Mouse (Mus musculus): ENCODE data around the gene Snrpg. TPM values are rescaled to one million over a fixed set of nuclear protein-coding genes. Genes with fewer than 3 reads are reported as not detected.

Gene Snrpg
- total and polyA plus RNA-seq, 3 experiments: 761 to 1,339 (median 796) TPM

DNA sequence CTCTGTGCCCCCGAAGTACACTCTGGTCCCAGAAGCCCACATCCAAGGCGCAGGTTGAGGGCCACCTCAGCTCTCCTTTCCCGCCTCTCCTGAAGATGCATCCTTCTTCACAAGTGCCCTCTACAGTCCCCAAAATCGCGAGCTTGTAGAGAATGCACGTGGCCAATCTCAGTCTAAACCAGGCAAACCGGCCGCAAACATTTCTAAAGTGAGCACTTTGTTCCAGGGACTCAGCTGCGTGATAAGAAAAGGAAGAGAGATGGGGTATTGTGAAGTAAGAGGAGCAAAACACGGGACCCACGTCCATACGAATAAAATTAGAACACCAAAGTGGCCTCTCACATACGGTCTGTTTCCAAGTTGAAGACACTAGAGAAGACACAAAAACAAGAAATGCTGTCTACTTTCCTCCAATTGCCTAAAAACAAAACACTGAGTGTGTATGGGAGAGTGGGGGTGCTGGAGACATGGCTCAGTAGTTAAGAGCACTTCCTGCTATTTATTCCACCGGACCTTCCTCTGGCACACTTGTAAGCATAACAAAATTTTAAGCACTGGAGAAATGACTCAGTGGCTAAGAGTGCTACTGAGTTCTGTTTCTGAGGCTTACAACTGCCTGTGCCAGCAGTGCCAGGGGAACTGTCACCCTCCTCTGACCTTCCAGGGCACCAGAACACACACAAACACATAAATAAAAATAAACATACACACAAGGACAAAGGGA is 26.3 kb downstream of the Snrpg start:
- H3K9me3 ChIP-seq (replicated peaks; ENCODE audit: insufficient read depth, low read length): no peaks in the 10 kb centered on the region
- DNase-seq (ENCODE audit: low read depth, low spot score): no peak
- peak overlapping the region; percentile 81 to 94 for H3K4me3 ChIP-seq (ENCODE audit: control insufficient read depth in 1 of 2, insufficient read depth in 1 of 2, low read depth in 2 of 2, low read length in 2 of 2)
- peak overlapping the region; percentile 55 for H3K9ac ChIP-seq (ENCODE audit: control insufficient read depth, low read depth, low read length, poor library complexity, severe bottlenecking)
- H3K36me3 ChIP-seq (ENCODE audit: control insufficient read depth in 1 of 2, insufficient read depth in 2 of 2, low read length in 2 of 2): peaks cover 0 to 10% of the 10 kb centered on the region in 2 experiments; a peak in 2 of 4 replicates
- H3K79me2 ChIP-seq (ENCODE audit: control insufficient read depth, insufficient read depth, low read length, poor library complexity): peaks cover 9% of the 10 kb centered on the region
- H3K27ac ChIP-seq (ENCODE audit: control insufficient read depth, low read depth, low read length): peak overlapping the region; percentile 15
- no peaks in the 10 kb centered on the region for H3K27me3 ChIP-seq (ENCODE audit: control insufficient read depth in 1 of 2, insufficient read depth in 2 of 2, low read length in 2 of 2)
- H3K4me1 ChIP-seq (ENCODE audit: control insufficient read depth in 1 of 2, insufficient read depth in 2 of 2, low read length in 2 of 2): peaks cover 0 to 13% of the 10 kb centered on the region in 2 experiments; a peak in 2 of 4 replicates
- TF ChIP-seq SIN3A (IDR thresholded peaks at IDR 0.05; ENCODE audit: low read length) (peak; percentile 73), MAX (IDR thresholded peaks at IDR 0.05; ENCODE audit: low read length) (peak; percentile 44; the same call in 1 of the 2 replicates), RCOR1 (IDR thresholded peaks at IDR 0.05; ENCODE audit: low read depth, low read length) (no peak), USF1 (IDR thresholded peaks at IDR 0.05; ENCODE audit: low read depth, low read length) (peak; percentile 50; the same call in 1 of the 2 replicates), TBP (IDR thresholded peaks at IDR 0.05; ENCODE audit: low read depth, low read length) (0 out of 2 replicates have a peak, but pooled peaks have one; percentile 58), MAFK (IDR thresholded peaks at IDR 0.05; ENCODE audit: borderline replicate concordance, low read depth, low read length) (no peak), GATA1 (IDR thresholded peaks at IDR 0.05; ENCODE audit: low read depth, low read length) (peak; percentile 52; the same call in 1 of the 2 replicates), MYC (IDR thresholded peaks at IDR 0.05; ENCODE audit: low read depth, low read length) (peak; percentile 55; the same call in 1 of the 2 replicates), USF2 (IDR thresholded peaks at IDR 0.05; ENCODE audit: borderline replicate concordance in 1 of 2, insufficient read depth in 1 of 2, low read depth in 1 of 2, low read length in 2 of 2) (no peak), TCF12 (IDR thresholded peaks at IDR 0.05; ENCODE audit: low read depth, low read length) (no peak), MXI1 (IDR thresholded peaks at IDR 0.05; ENCODE audit: low read depth, low read length) (peak; percentile 88), POLR2A (IDR thresholded peaks at IDR 0.05; ENCODE audit: control insufficient read depth in 1 of 2, insufficient read depth in 1 of 2, low read depth in 1 of 2, low read length in 2 of 2, poor library complexity in 1 of 2) (peak in 1 of 2 experiments; percentile 14; a peak in 1 of 4 replicates), BHLHE40 (IDR thresholded peaks at IDR 0.05; ENCODE audit: borderline replicate concordance, low read depth, low read length) (peak; percentile 18; the same call in 1 of the 2 replicates), ZNF384 (IDR thresholded peaks at IDR 0.05; ENCODE audit: low read depth, low read length) (no peak)

DNA sequence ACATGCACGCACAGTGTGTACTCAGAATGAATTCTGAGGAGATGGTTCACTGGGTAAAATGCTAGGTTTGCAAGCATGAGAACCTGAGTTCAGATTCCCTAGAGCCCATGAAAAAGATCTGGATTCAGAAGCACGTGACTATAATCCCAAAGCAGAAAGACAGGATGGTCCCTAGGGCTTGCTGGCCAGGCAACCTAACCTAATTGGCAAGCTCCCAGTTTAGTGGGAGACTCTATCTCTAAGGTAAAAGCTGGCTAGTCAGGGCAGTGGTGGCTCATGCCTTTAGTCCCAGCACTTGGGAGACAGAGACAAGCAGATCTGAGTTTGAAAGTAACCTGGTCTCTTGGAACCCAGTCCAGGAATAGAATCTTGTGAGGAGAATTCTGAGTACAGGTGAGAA is 27.9 kb downstream of the Snrpg start:
- TF ChIP-seq ELF1 (IDR thresholded peaks at IDR 0.05; ENCODE audit: low read depth, low read length): no peak
- TF ChIP-seq NRF1 (IDR thresholded peaks at IDR 0.05; ENCODE audit: insufficient read depth, low read depth, low read length, poor library complexity, severe bottlenecking): no peak
- no peak for TF ChIP-seq JUND (IDR thresholded peaks at IDR 0.05; ENCODE audit: low read depth, low read length)
- Histone ChIP-seq H3K4me1 (ENCODE audit: control insufficient read depth in 1 of 2, insufficient read depth in 2 of 2, low read length in 2 of 2) (peaks cover 0 to 13% of the 10 kb centered on the region in 2 experiments; a peak in 2 of 4 replicates), H3K27ac (ENCODE audit: control insufficient read depth, low read depth, low read length) (no peak overlapping the region)

More for the DNA sequence above, 27.9 kb downstream of the Snrpg start:
- no peak for DNase-seq (ENCODE audit: low read depth, low spot score)
- peaks cover 0 to 10% of the 10 kb centered on the region in 2 experiments; a peak in 2 of 4 replicates for H3K36me3 ChIP-seq (ENCODE audit: control insufficient read depth in 1 of 2, insufficient read depth in 2 of 2, low read length in 2 of 2)
- H3K27me3 ChIP-seq (ENCODE audit: control insufficient read depth in 1 of 2, insufficient read depth in 2 of 2, low read length in 2 of 2): no peaks in the 10 kb centered on the region
- H3K9ac ChIP-seq (ENCODE audit: control insufficient read depth, low read depth, low read length, poor library complexity, severe bottlenecking): no peak overlapping the region
- H3K79me2 ChIP-seq (ENCODE audit: control insufficient read depth, insufficient read depth, low read length, poor library complexity): peaks cover 9% of the 10 kb centered on the region
- H3K4me3 ChIP-seq (ENCODE audit: control insufficient read depth in 1 of 2, insufficient read depth in 1 of 2, low read depth in 2 of 2, low read length in 2 of 2): no peak overlapping the region
- no peaks in the 10 kb centered on the region for H3K9me3 ChIP-seq (replicated peaks; ENCODE audit: insufficient read depth, low read length)
